Mouse (Mus musculus) stomach, postnatal 0 days (tissue): Measurements from ENCODE around the gene Lrrc36.

ENCODE experiments used
- CTCF ChIP-seq: IDR thresholded peaks from 2 replicates; pipeline ENCODE4 v1.5.1; 2016; ENCODE audit warnings: antibody characterized with exemption, low read depth, mild to moderate bottlenecking, moderate library complexity
- EP300 ChIP-seq: optimal IDR thresholded peaks from 2 replicates; pipeline ENCODE3; 2016; ENCODE audit warnings: antibody characterized with exemption

GRCm38 (mm10) chr8:105472983-105473382 is 59.6 kb downstream of the Lrrc36 start:
- no peak for TF ChIP-seq EP300
- TF ChIP-seq CTCF: no peak
